21 mouse cellular contexts compared by ENCODE assay signal in the genomic region with DNA sequence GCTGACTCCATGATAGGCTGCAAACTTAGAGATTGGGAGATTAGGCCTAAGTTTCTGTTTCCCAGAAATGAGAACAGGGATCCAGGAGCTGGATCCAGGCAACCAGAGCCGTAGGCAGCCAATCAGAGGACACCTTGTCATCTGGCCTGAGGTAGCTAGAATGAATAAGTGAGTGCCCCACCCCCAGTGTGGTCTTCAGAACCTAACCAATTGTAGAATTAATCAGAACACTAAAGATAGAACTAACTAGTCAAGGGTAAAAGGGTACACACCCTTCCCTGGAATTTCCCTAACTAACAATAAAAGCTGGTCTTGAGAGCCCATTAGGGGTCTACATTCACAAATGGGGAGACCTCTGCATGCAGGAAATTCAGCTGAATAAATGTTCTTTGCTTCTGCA.
"Had no signal": no experiment of that assay in that cellular context is flagged by ENCODE, and none has a peak within 500 bp of the region (broad histone marks: within the 10 kb centered on the region; RNA-seq: fewer than 3 reads in every experiment).

No protein-coding gene starts in this region.

- H3K27me3 ChIP-seq: liver, embryonic 15.5 days; lung, embryonic 15.5 days; midbrain, embryonic 12.5 days; neural tube, embryonic 13.5 days; neural tube, embryonic 15.5 days had no signal

- H3K4me3 ChIP-seq: liver, embryonic 15.5 days; lung, embryonic 15.5 days; midbrain, embryonic 10.5 days; midbrain, embryonic 12.5 days; myocyte; neural tube, embryonic 13.5 days; neural tube, embryonic 15.5 days had no signal

- DNase-seq: liver, postnatal 0 days; lung, adult 2 months; lung, postnatal 14 days; lung, postnatal 36 days; midbrain, embryonic 14.5 days; retina, postnatal 1 day; right cerebral cortex, adult 18-20 months; right cerebral cortex, postnatal 25 days; right cerebral cortex, postnatal 4 days; spleen, adult 18-20 months; thymus, adult 18-20 months; thymus, postnatal 14 days; thymus, postnatal 36 days had no signal

- H3K4me1 ChIP-seq: liver, embryonic 15.5 days; lung, embryonic 15.5 days; midbrain, embryonic 10.5 days; midbrain, embryonic 12.5 days; neural tube, embryonic 15.5 days had no signal

- H3K36me3 ChIP-seq: liver, embryonic 15.5 days; lung, embryonic 15.5 days; midbrain, embryonic 10.5 days; midbrain, embryonic 12.5 days; neural tube, embryonic 13.5 days; neural tube, embryonic 15.5 days had no signal

- H3K27ac ChIP-seq: liver, embryonic 15.5 days; lung, embryonic 15.5 days; macrophage; midbrain, embryonic 10.5 days; midbrain, embryonic 12.5 days; neural tube, embryonic 13.5 days; neural tube, embryonic 15.5 days had no signal
